Mouse (Mus musculus) liver, embryonic 11.5 days (tissue): ENCODE results near the gene Trarg1. TPM values are rescaled to one million over a fixed set of nuclear protein-coding genes. Genes with fewer than 3 reads are reported as not detected.

Experiments
- ATAC-seq: fragments of 200-750 bp; cut with Nextera tagmentation; replicated peaks from 2 replicates; pipeline ENCODE4 v1.8.0; 2017; ENCODE audit warnings: moderate number of reproducible peaks, mild to moderate bottlenecking, moderate TSS enrichment, moderate library complexity; ENCODE audit not compliant: low FRiP score
- DNase-seq: peaks from one replicate; pipeline ENCODE4 v3.0.0-alpha.2; 2017; ENCODE audit warnings: low spot score
- H3K27ac ChIP-seq: fragments of 300-500 bp; sonication (generic); 2 replicates; pipeline ENCODE4 v1.5.1; 2014; ENCODE audit warnings: mild to moderate bottlenecking, low read depth, low read length, control low read depth
- H3K27me3 ChIP-seq: fragments of 300-500 bp; sonication (generic); replicated peaks from 2 replicates; pipeline ENCODE4 v1.6.1; 2014; ENCODE audit warnings: low read length, mixed read lengths; ENCODE audit not compliant: control insufficient read depth, insufficient read depth
- H3K36me3 ChIP-seq: fragments of 300-500 bp; sonication (generic); 2 replicates; pipeline ENCODE4 v1.6.1; 2014; ENCODE audit warnings: mild to moderate bottlenecking, low read length, moderate library complexity, mixed read lengths; ENCODE audit not compliant: control insufficient read depth, insufficient read depth
- H3K4me1 ChIP-seq: fragments of 300-500 bp; sonication (generic); replicated peaks from 2 replicates; pipeline ENCODE4 v1.6.1; 2014; ENCODE audit warnings: low read length, mixed read lengths; ENCODE audit not compliant: control insufficient read depth, insufficient read depth
- H3K4me2 ChIP-seq: fragments of 300-500 bp; sonication (generic); 2 replicates; pipeline ENCODE4 v1.6.1; 2014; ENCODE audit warnings: mild to moderate bottlenecking, control low read depth, moderate library complexity
- H3K4me3 ChIP-seq: fragments of 300-500 bp; sonication (generic); 2 replicates; pipeline ENCODE4 v1.5.1; 2014; ENCODE audit warnings: low read depth, low read length, control low read depth
- H3K9ac ChIP-seq: fragments of 300-500 bp; sonication (generic); 2 replicates; pipeline ENCODE4 v1.6.1; 2014; ENCODE audit warnings: low read depth, low read length, control low read depth
- H3K9me3 ChIP-seq: fragments of 300-500 bp; sonication (generic); 2 replicates; pipeline ENCODE4 v1.6.1; 2016; ENCODE audit warnings: low read length, inconsistent platforms, mixed read lengths; ENCODE audit not compliant: control insufficient read depth
- WGBS: fragments of 180-500 bp; shearing (Covaris S2); extraction: QIAGEN DNeasy Blood & Tissue Kit; methylation state at CpG from one replicate; pipeline ENCODE4 v1.1.7; 2014; 5-methylcytosine and 5-hydroxymethylcytosine counted together
- polyA plus RNA-seq: library from polyadenylated mRNA; unstranded; fragments of >200 nt; fragmentation: Nextera tagmentation; extraction: Ambion mirVana; gene quantifications from 2 replicates; pipeline ENCODE4 v1.2.1, GENCODE M21; 2014

The Trarg1 gene
- polyA plus RNA-seq, 1 experiment from 2014 or later, result 0.07 TPM

DNA sequence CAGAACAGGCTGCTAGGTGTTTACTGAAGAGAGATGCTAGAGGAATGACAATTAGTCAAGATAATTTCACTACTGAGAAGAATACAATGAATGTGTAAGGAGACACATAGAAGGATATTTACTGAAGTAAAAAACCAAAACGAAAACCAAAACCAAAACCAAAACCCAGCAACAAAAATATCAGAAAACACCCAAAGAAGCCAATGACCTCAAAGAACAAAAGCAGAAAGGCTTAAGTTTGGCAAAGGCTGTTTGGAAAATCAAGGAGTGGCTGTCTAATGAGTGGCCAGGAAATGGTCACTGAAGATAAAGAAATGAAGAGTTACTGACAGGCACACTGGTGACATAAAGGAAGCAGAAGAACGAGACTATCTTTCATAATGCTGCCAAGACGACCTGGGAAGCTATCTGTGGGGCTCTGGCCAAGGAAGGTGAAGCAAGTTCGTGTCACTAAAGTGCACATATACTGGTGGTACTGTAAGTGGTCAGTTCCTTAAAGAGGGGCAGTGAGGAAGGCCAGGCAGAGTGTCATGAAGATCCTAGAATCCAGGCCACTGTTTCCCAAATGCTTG, 56.2 kb downstream of the Trarg1 start:
- Histone ChIP-seq H3K9ac (no peak overlapping the region), H3K27ac (no peak overlapping the region), H3K4me2 (no peak overlapping the region), H3K4me3 (no peak overlapping the region), H3K27me3 (no peaks in the 10 kb centered on the region), H3K9me3 (no peaks in the 10 kb centered on the region), H3K36me3 (peaks cover 11% of the 10 kb centered on the region; the same call in 1 of the 2 replicates), H3K4me1 (no peaks in the 10 kb centered on the region)
- ATAC-seq, result no peak
- WGBS, result 48% methylated on average over 4 of the region's 4 CpGs
- DNase-seq, result no peak

DNA sequence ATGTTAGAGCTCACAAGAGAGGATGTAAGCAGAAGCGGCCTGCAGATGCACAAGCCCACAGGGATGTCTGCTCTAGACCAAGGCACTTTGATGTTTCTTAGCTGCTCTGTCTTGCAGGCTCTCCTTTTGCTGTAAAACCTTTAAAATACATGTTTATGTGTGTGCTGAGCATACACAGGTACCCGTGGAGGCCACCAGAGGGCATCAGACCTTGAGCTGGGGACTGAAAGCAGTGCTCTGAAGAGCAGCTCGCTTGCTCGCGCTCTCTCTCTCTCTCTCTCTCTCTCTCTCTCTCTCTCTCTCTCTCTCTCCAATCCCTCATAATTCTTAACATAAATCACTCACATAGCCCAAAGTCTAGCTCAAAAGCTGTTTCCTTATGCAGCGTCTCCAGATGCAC, 59.5 kb downstream of the Trarg1 start:
- DNase-seq (no peak), ATAC-seq (no peak)
- Histone ChIP-seq H3K9me3 (no peaks in the 10 kb centered on the region), H3K27me3 (no peaks in the 10 kb centered on the region), H3K4me1 (no peaks in the 10 kb centered on the region), H3K4me3 (no peak overlapping the region), H3K4me2 (no peak overlapping the region), H3K36me3 (peaks cover 8% of the 10 kb centered on the region; the same call in 1 of the 2 replicates), H3K27ac (no peak overlapping the region), H3K9ac (no peak overlapping the region)
- 82% methylated on average over 6 of the region's 6 CpGs for WGBS

DNA sequence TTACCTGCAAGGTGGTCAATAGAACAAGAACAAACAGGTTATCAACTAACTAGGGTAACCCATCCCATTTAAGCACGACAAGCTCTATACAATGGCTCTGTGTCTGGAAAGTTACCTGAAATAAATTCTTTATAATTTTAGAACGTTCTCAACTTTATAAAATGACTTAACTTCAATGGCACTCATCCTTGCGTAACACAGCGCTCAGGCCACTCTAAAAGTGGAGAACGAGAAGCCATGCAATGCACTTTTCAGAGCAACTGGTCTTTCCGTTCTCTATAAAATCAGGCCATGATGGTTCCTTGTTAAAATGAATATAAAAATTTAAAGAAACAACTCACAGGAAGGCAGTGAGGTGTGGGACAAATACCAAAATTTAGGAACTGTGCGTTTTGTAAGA, 62.9 kb downstream of the Trarg1 start:
- H3K4me3 ChIP-seq, result no peak overlapping the region
- H3K9ac ChIP-seq, result no peak overlapping the region
- no peaks in the 10 kb centered on the region for H3K27me3 ChIP-seq
- DNase-seq, result no peak
- no peak for ATAC-seq
- H3K36me3 ChIP-seq, result peaks cover 9% of the 10 kb centered on the region; the same call in 1 of the 2 replicates
- H3K4me2 ChIP-seq, result no peak overlapping the region
- no peaks in the 10 kb centered on the region for H3K9me3 ChIP-seq
- no peak overlapping the region for H3K27ac ChIP-seq
- no peaks in the 10 kb centered on the region for H3K4me1 ChIP-seq
- 94% methylated on average over 7 of the region's 7 CpGs for WGBS

DNA sequence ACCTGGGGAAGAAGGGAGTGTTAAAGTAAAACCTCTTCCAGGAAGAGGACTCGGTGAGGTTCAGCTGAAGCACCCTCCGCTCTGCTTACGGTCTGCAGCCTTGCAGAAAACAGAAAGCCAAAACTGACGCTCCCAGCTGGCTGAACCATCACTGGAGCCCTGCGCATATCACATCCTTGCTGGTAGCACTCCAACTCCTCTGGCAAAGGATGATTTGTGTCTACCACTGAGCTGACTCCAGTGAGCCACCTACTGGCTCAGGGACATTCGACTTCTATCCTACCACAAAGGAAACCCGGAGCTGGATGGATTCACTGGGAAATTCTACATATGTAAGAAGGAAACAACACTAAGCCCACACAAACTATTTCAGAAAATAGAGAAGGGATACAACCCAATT, 64.9 kb downstream of the Trarg1 start:
- Histone ChIP-seq H3K9me3 (no peaks in the 10 kb centered on the region), H3K27ac (no peak overlapping the region), H3K4me1 (no peaks in the 10 kb centered on the region), H3K27me3 (no peaks in the 10 kb centered on the region), H3K9ac (no peak overlapping the region), H3K4me3 (no peak overlapping the region), H3K36me3 (peaks cover 22% of the 10 kb centered on the region; the same call in 1 of the 2 replicates), H3K4me2 (no peak overlapping the region)
- no peak for DNase-seq
- ATAC-seq, result no peak
- 80% methylated on average over 7 of the region's 7 CpGs for WGBS

DNA sequence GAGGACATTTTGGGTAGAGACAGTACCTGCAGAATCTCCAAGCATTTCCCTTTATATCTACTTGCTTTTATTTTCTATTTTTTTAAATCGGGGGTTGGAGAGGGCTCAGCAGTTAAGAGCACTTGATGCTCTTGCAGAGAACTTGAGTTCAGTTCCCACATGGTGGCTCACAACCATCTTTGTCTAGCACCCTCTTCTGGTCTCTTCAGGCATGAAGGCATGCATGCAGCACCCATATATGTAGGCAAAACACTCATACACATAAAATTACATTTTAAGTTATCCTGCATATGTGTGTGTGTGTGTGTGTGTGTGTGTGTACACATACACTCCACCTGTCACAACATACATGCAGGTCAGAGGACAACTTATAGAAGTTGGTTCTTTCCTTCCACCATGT, 66.3 kb downstream of the Trarg1 start:
- no peak overlapping the region for H3K27ac ChIP-seq
- peaks cover 30% of the 10 kb centered on the region for H3K36me3 ChIP-seq
- DNase-seq (no peak), ATAC-seq (no peak)
- no peaks in the 10 kb centered on the region for H3K27me3 ChIP-seq
- no peak overlapping the region for H3K4me2 ChIP-seq
- H3K4me1 ChIP-seq, result no peaks in the 10 kb centered on the region
- H3K9me3 ChIP-seq, result no peaks in the 10 kb centered on the region
- no peak overlapping the region for H3K9ac ChIP-seq
- 85% methylated on average over 1 of the region's 1 CpGs for WGBS
- H3K4me3 ChIP-seq, result no peak overlapping the region

Other genes starting within 250 kb of the Trarg1 start
- 11.6 and 12.9 TPM in 2 replicates for gene Abr, start 57.5 kb upstream of the Trarg1 start, polyA plus RNA-seq
- 0.37 TPM in 1 of 2 replicates, not detected in the other for gene Bhlha9, start 7.3 kb upstream of the Trarg1 start, polyA plus RNA-seq
- gene Gosr1, start 83.8 kb downstream of the Trarg1 start, polyA plus RNA-seq, result 24.4 and 27.3 TPM in 2 replicates
- 14.4 and 14.5 TPM in 2 replicates for gene Cpd, start 167.2 kb downstream of the Trarg1 start, polyA plus RNA-seq
- not detected in 2 replicates for gene Tmigd1, start 222.4 kb downstream of the Trarg1 start, polyA plus RNA-seq
- gene Blmh, start 245.0 kb downstream of the Trarg1 start, polyA plus RNA-seq, result 107 and 116 TPM in 2 replicates